Mouse (Mus musculus) spleen, adult 2 months (tissue): Measurements from ENCODE around the gene Pwp2. TPM values are rescaled to one million over a fixed set of nuclear protein-coding genes. Genes with fewer than 3 reads are reported as not detected.
A peak's percentile ranks its signal among the peaks of the same experiment; 100 is the strongest.

Experiments used
- DNase-seq, 2 experiments: peaks; one replicate each; pipeline versions ENCODE4 v3.0.0 to v3.0.0-alpha.2; 2012 to 2021; ENCODE audit warnings: low spot score in 2 of 2, low read depth in 1 of 2
- H3K27ac ChIP-seq: fragments of 200-500 bp; 2 replicates; pipeline ENCODE4 v1.5.1; 2012; ENCODE audit warnings: low read length, inconsistent platforms; ENCODE audit not compliant: insufficient read depth
- H3K27me3 ChIP-seq: fragments of 200-500 bp; 2 replicates; pipeline ENCODE4 v1.6.1; 2012; ENCODE audit warnings: mild to moderate bottlenecking, moderate library complexity, low read length, inconsistent platforms; ENCODE audit not compliant: control insufficient read depth, insufficient read depth
- H3K36me3 ChIP-seq: fragments of 200-500 bp; 2 replicates; pipeline ENCODE4 v1.6.1; 2012; ENCODE audit warnings: mild to moderate bottlenecking, low read length, inconsistent platforms; ENCODE audit not compliant: control insufficient read depth, insufficient read depth
- H3K4me1 ChIP-seq: fragments of 200-500 bp; 2 replicates; pipeline ENCODE4 v1.6.1; 2011; ENCODE audit warnings: inconsistent platforms; ENCODE audit not compliant: control insufficient read depth, insufficient read depth, insufficient read length
- H3K4me3 ChIP-seq: fragments of 200-500 bp; 2 replicates; pipeline ENCODE4 v1.5.1; 2011; ENCODE audit warnings: mild to moderate bottlenecking, inconsistent platforms; ENCODE audit not compliant: insufficient read depth, insufficient read length; ENCODE audit errors: extremely low read depth
- CTCF ChIP-seq: fragments of 200-500 bp; IDR thresholded peaks from 2 replicates; pipeline ENCODE4 v1.5.1; 2011; ENCODE audit warnings: mild to moderate bottlenecking, inconsistent platforms; ENCODE audit not compliant: insufficient read depth, insufficient read length, insufficient replicate concordance; ENCODE audit errors: extremely low read depth
- POLR2A ChIP-seq: fragments of 200-500 bp; IDR thresholded peaks from 2 replicates; pipeline ENCODE4 v1.6.1; 2011; ENCODE audit warnings: low read depth, low read length, inconsistent platforms
- WGBS: fragments of 180-500 bp; shearing (Covaris S2); methylation state at CpG from one replicate; pipeline ENCODE4 v1.1.7; 2018; 5-methylcytosine and 5-hydroxymethylcytosine counted together
- polyA plus RNA-seq: library from polyadenylated mRNA; depleted of rRNA; stranded (reverse); fragments of >200 nt; gene quantifications from 2 replicates; pipeline ENCODE4 v1.2.3, GENCODE M21; 2012; rRNA removed

Pwp2 gene
- polyA plus RNA-seq, result 11.2 and 11.7 TPM in 2 replicates

- Histone ChIP-seq H3K4me1 (peaks cover 2% of the 10 kb centered on the region; the same call in 1 of the 2 replicates), H3K4me3 (peak within 1 kb of the TSS; percentile 89), H3K36me3 (peaks cover 26% of the 10 kb centered on the region), H3K27me3 (no peaks in the 10 kb centered on the region), H3K27ac (peak within 1 kb of the TSS; percentile 43)
- no peak for TF ChIP-seq CTCF
- TF ChIP-seq POLR2A, result peak; percentile 61
- whole genome bisulfite sequencing, result under 1% methylated on average over 47 of the region's 47 CpGs
- DNase-seq, result peak; percentile 87 to 90
Observed at GRCm38 (mm10) chr10:78184531-78185380, at the start of gene Pwp2. Gene Pwp2 (minus strand): TSS chr10:78185149.

- 69% methylated on average over 6 of the region's 6 CpGs for WGBS
- no peak for DNase-seq
- no peak for TF ChIP-seq CTCF
- no peak for TF ChIP-seq POLR2A
- H3K27me3 ChIP-seq, result no peaks in the 10 kb centered on the region
- H3K27ac ChIP-seq, result no peak overlapping the region
- no peak overlapping the region for H3K4me3 ChIP-seq
- peaks cover 10% of the 10 kb centered on the region for H3K36me3 ChIP-seq
- H3K4me1 ChIP-seq, result 0 out of 2 replicates have a peak, but pooled peaks cover 2% of the 10 kb centered on the region
Observed at GRCm38 (mm10) chr10:78233756-78234155, 48.8 kb upstream of the Pwp2 start.

- TF ChIP-seq CTCF (no peak), POLR2A (no peak)
Observed at GRCm38 (mm10) chr10:78233161-78233560, 48.2 kb upstream of the Pwp2 start.

GRCm38 (mm10) chr10:78232301-78232980 lies 47.5 kb upstream of the Pwp2 start:
- Histone ChIP-seq H3K4me1 (0 out of 2 replicates have a peak, but pooled peaks cover 2% of the 10 kb centered on the region), H3K4me3 (no peak overlapping the region), H3K36me3 (peaks cover 16% of the 10 kb centered on the region), H3K27me3 (no peaks in the 10 kb centered on the region), H3K27ac (no peak overlapping the region)
- 52% methylated on average over 4 of the region's 4 CpGs for WGBS
- no peak for DNase-seq
- TF ChIP-seq POLR2A, result no peak
- TF ChIP-seq CTCF, result no peak

More at GRCm38 (mm10) chr10:78233161-78233560, 48.2 kb upstream of the Pwp2 start:
- H3K27me3 ChIP-seq, result no peaks in the 10 kb centered on the region
- H3K4me1 ChIP-seq, result 0 out of 2 replicates have a peak, but pooled peaks cover 2% of the 10 kb centered on the region
- 91% methylated on average over 5 of the region's 5 CpGs for WGBS
- DNase-seq, result no peak
- H3K36me3 ChIP-seq, result peaks cover 13% of the 10 kb centered on the region
- no peak overlapping the region for H3K4me3 ChIP-seq
- H3K27ac ChIP-seq, result no peak overlapping the region

GRCm38 (mm10) chr10:78228560-78228928 lies 43.6 kb upstream of the Pwp2 start:
- H3K27me3 ChIP-seq, result no peaks in the 10 kb centered on the region
- 91% methylated on average over 5 of the region's 5 CpGs for WGBS
- no peak overlapping the region for H3K4me3 ChIP-seq
- TF ChIP-seq CTCF (no peak), POLR2A (no peak)
- H3K36me3 ChIP-seq, result peaks cover 18% of the 10 kb centered on the region
- DNase-seq, result no peak
- peak overlapping the region; percentile 28; the same call in 1 of the 2 replicates for H3K27ac ChIP-seq
- H3K4me1 ChIP-seq, result 0 out of 2 replicates have a peak, but pooled peaks cover 2% of the 10 kb centered on the region

- 56% methylated on average over 8 of the region's 8 CpGs for WGBS
- TF ChIP-seq CTCF, result no peak
- no peak for TF ChIP-seq POLR2A
- H3K36me3 ChIP-seq, result peaks cover 20% of the 10 kb centered on the region
- 0 out of 2 replicates have a peak, but pooled peaks cover 2% of the 10 kb centered on the region for H3K4me1 ChIP-seq
- no peaks in the 10 kb centered on the region for H3K27me3 ChIP-seq
- peak overlapping the region; percentile 28; the same call in 1 of the 2 replicates for H3K27ac ChIP-seq
- H3K4me3 ChIP-seq, result no peak overlapping the region
- no peak for DNase-seq
Observed at GRCm38 (mm10) chr10:78227875-78228559, 43.1 kb upstream of the Pwp2 start.
